Mouse (Mus musculus): ENCODE data around the gene Tube1.
A peak's percentile ranks its signal among the peaks of the same experiment; 100 is the strongest.

- TF ChIP-seq POLR2A (IDR thresholded peaks at IDR 0.05; ENCODE audit: borderline replicate concordance, extremely low read depth, low read depth, low read length) = no peak
- peak; percentile 69 for TF ChIP-seq CTCF (IDR thresholded peaks at IDR 0.05; ENCODE audit: insufficient read depth, low read length)
These were observed 38.1 kb downstream of the Tube1 start for GRCm38 (mm10) chr10:39171603-39172539.
